Mouse (Mus musculus): ENCODE data around the gene Cbfb. TPM values are rescaled to one million over a fixed set of nuclear protein-coding genes. Genes with fewer than 3 reads are reported as not detected.
A peak's percentile ranks its signal among the peaks of the same experiment; 100 is the strongest.

The Cbfb gene
- polyA plus RNA-seq, 1 experiment from 2014 or later: 52.9 TPM

- Histone ChIP-seq H3K27me3 (ENCODE audit: control insufficient read depth, insufficient read depth, low read length) (no peaks in the 10 kb centered on the region), H3K9me3 (ENCODE audit: control insufficient read depth, low read length) (no peaks in the 10 kb centered on the region), H3K4me2 (ENCODE audit: low read length) (no peak overlapping the region), H3K4me1 (ENCODE audit: control insufficient read depth in 2 of 2, insufficient read depth in 2 of 2, low read length in 2 of 2) (peaks cover 5 to 11% of the 10 kb centered on the region in 2 experiments), H3K27ac (replicated peaks in 1 of 2; ENCODE audit: control insufficient read depth in 1 of 2, insufficient read depth in 1 of 2, low read depth in 2 of 2, low read length in 2 of 2) (no peak overlapping the region), H3K36me3 (ENCODE audit: control insufficient read depth, insufficient read depth, low read length) (no peaks in the 10 kb centered on the region), H3K9ac (ENCODE audit: low read length) (no peak overlapping the region), H3K4me3 (ENCODE audit: control insufficient read depth in 1 of 2, insufficient read depth in 1 of 2, low read depth in 1 of 2, low read length in 2 of 2) (no peak overlapping the region)
- WGBS: 83% methylated on average over 5 of the region's 5 CpGs
- no peak for ATAC-seq (ENCODE audit: insufficient number of reproducible peaks, insufficient read depth, low FRiP score, low read depth)
Observed at GRCm38 (mm10) chr8:105154316-105154715, 16.2 kb upstream of the Cbfb start.

- Histone ChIP-seq H3K4me1 (ENCODE audit: control insufficient read depth in 2 of 2, insufficient read depth in 2 of 2, low read length in 2 of 2) (peaks cover 5 to 11% of the 10 kb centered on the region in 2 experiments), H3K27me3 (ENCODE audit: control insufficient read depth, insufficient read depth, low read length) (no peaks in the 10 kb centered on the region), H3K9me3 (ENCODE audit: control insufficient read depth, low read length) (no peaks in the 10 kb centered on the region), H3K4me3 (ENCODE audit: control insufficient read depth in 1 of 2, insufficient read depth in 1 of 2, low read depth in 1 of 2, low read length in 2 of 2) (no peak overlapping the region), H3K9ac (ENCODE audit: low read length) (no peak overlapping the region), H3K36me3 (ENCODE audit: control insufficient read depth, insufficient read depth, low read length) (no peaks in the 10 kb centered on the region), H3K4me2 (ENCODE audit: low read length) (no peak overlapping the region), H3K27ac (replicated peaks in 1 of 2; ENCODE audit: control insufficient read depth in 1 of 2, insufficient read depth in 1 of 2, low read depth in 2 of 2, low read length in 2 of 2) (no peak overlapping the region)
- WGBS: 76% methylated on average over 6 of the region's 6 CpGs
- no peak for ATAC-seq (ENCODE audit: insufficient number of reproducible peaks, insufficient read depth, low FRiP score, low read depth)
Observed at GRCm38 (mm10) chr8:105155091-105155745, 15.3 kb upstream of the Cbfb start.

- Histone ChIP-seq H3K4me1 (ENCODE audit: control insufficient read depth in 2 of 2, insufficient read depth in 2 of 2, low read length in 2 of 2) (peaks cover 5 to 10% of the 10 kb centered on the region in 2 experiments), H3K4me2 (ENCODE audit: low read length) (no peak overlapping the region), H3K9ac (ENCODE audit: low read length) (no peak overlapping the region), H3K27ac (replicated peaks in 1 of 2; ENCODE audit: control insufficient read depth in 1 of 2, insufficient read depth in 1 of 2, low read depth in 2 of 2, low read length in 2 of 2) (no peak overlapping the region), H3K36me3 (ENCODE audit: control insufficient read depth, insufficient read depth, low read length) (no peaks in the 10 kb centered on the region), H3K4me3 (ENCODE audit: control insufficient read depth in 1 of 2, insufficient read depth in 1 of 2, low read depth in 1 of 2, low read length in 2 of 2) (no peak overlapping the region), H3K27me3 (ENCODE audit: control insufficient read depth, insufficient read depth, low read length) (no peaks in the 10 kb centered on the region), H3K9me3 (ENCODE audit: control insufficient read depth, low read length) (no peaks in the 10 kb centered on the region)
- 50% methylated on average over 10 of the region's 10 CpGs for WGBS
- no peak for ATAC-seq (ENCODE audit: insufficient number of reproducible peaks, insufficient read depth, low FRiP score, low read depth)
Observed at GRCm38 (mm10) chr8:105157555-105157954, 12.9 kb upstream of the Cbfb start.

- Histone ChIP-seq H3K9ac (ENCODE audit: low read length) (no peak overlapping the region), H3K27me3 (ENCODE audit: control insufficient read depth, insufficient read depth, low read length) (no peaks in the 10 kb centered on the region), H3K27ac (replicated peaks in 1 of 2; ENCODE audit: control insufficient read depth in 1 of 2, insufficient read depth in 1 of 2, low read depth in 2 of 2, low read length in 2 of 2) (no peak overlapping the region), H3K4me3 (ENCODE audit: control insufficient read depth in 1 of 2, insufficient read depth in 1 of 2, low read depth in 1 of 2, low read length in 2 of 2) (no peak overlapping the region), H3K9me3 (ENCODE audit: control insufficient read depth, low read length) (no peaks in the 10 kb centered on the region), H3K4me1 (ENCODE audit: control insufficient read depth in 2 of 2, insufficient read depth in 2 of 2, low read length in 2 of 2) (peaks cover 3 to 4% of the 10 kb centered on the region in 2 experiments; a peak in 2 of 4 replicates), H3K4me2 (ENCODE audit: low read length) (no peak overlapping the region), H3K36me3 (ENCODE audit: control insufficient read depth, insufficient read depth, low read length) (no peaks in the 10 kb centered on the region)
- ATAC-seq (ENCODE audit: insufficient number of reproducible peaks, insufficient read depth, low FRiP score, low read depth): no peak
- WGBS: 56% methylated on average over 3 of the region's 3 CpGs
Observed at GRCm38 (mm10) chr8:105158084-105158483, 12.4 kb upstream of the Cbfb start.

- 44% methylated on average over 3 of the region's 3 CpGs for WGBS
- ATAC-seq (ENCODE audit: insufficient number of reproducible peaks, insufficient read depth, low FRiP score, low read depth): no peak
Observed at GRCm38 (mm10) chr8:105161121-105161652, 9.3 kb upstream of the Cbfb start.

GRCm38 (mm10) chr8:105164272-105164902 lies 6.1 kb upstream of the Cbfb start:
- H3K27me3 ChIP-seq (ENCODE audit: control insufficient read depth, insufficient read depth, low read length): no peaks in the 10 kb centered on the region
- no peaks in the 10 kb centered on the region for H3K36me3 ChIP-seq (ENCODE audit: control insufficient read depth, insufficient read depth, low read length)
- no peak overlapping the region for H3K4me3 ChIP-seq (ENCODE audit: control insufficient read depth in 1 of 2, insufficient read depth in 1 of 2, low read depth in 1 of 2, low read length in 2 of 2)
- 19% methylated on average over 6 of the region's 6 CpGs for WGBS
- H3K4me1 ChIP-seq (ENCODE audit: control insufficient read depth in 2 of 2, insufficient read depth in 2 of 2, low read length in 2 of 2): peaks cover 11 to 12% of the 10 kb centered on the region in 2 experiments
- no peak overlapping the region for H3K4me2 ChIP-seq (ENCODE audit: low read length)
- H3K9ac ChIP-seq (ENCODE audit: low read length): no peak overlapping the region
- peak overlapping the region; percentile 5 to 36; a peak in 3 of 4 replicates for H3K27ac ChIP-seq (replicated peaks in 1 of 2; ENCODE audit: control insufficient read depth in 1 of 2, insufficient read depth in 1 of 2, low read depth in 2 of 2, low read length in 2 of 2)
- peak; percentile 2; the same call in 1 of the 2 replicates for ATAC-seq (ENCODE audit: insufficient number of reproducible peaks, insufficient read depth, low FRiP score, low read depth)
- H3K9me3 ChIP-seq (ENCODE audit: control insufficient read depth, low read length): no peaks in the 10 kb centered on the region

More at GRCm38 (mm10) chr8:105161121-105161652, 9.3 kb upstream of the Cbfb start:
- Histone ChIP-seq H3K27me3 (ENCODE audit: control insufficient read depth, insufficient read depth, low read length) (no peaks in the 10 kb centered on the region), H3K36me3 (ENCODE audit: control insufficient read depth, insufficient read depth, low read length) (no peaks in the 10 kb centered on the region), H3K9me3 (ENCODE audit: control insufficient read depth, low read length) (no peaks in the 10 kb centered on the region), H3K4me2 (ENCODE audit: low read length) (no peak overlapping the region), H3K4me3 (ENCODE audit: control insufficient read depth in 1 of 2, insufficient read depth in 1 of 2, low read depth in 1 of 2, low read length in 2 of 2) (no peak overlapping the region), H3K9ac (ENCODE audit: low read length) (no peak overlapping the region), H3K27ac (replicated peaks in 1 of 2; ENCODE audit: control insufficient read depth in 1 of 2, insufficient read depth in 1 of 2, low read depth in 2 of 2, low read length in 2 of 2) (no peak overlapping the region), H3K4me1 (ENCODE audit: control insufficient read depth in 2 of 2, insufficient read depth in 2 of 2, low read length in 2 of 2) (peaks cover 11 to 12% of the 10 kb centered on the region in 2 experiments)

GRCm38 (mm10) chr8:105165191-105165590 lies 5.3 kb upstream of the Cbfb start:
- no peak overlapping the region for H3K4me3 ChIP-seq (ENCODE audit: control insufficient read depth in 1 of 2, insufficient read depth in 1 of 2, low read depth in 1 of 2, low read length in 2 of 2)
- 90% methylated on average over 2 of the region's 2 CpGs for WGBS
- no peak overlapping the region for H3K27ac ChIP-seq (replicated peaks in 1 of 2; ENCODE audit: control insufficient read depth in 1 of 2, insufficient read depth in 1 of 2, low read depth in 2 of 2, low read length in 2 of 2)
- no peaks in the 10 kb centered on the region for H3K9me3 ChIP-seq (ENCODE audit: control insufficient read depth, low read length)
- H3K9ac ChIP-seq (ENCODE audit: low read length): no peak overlapping the region
- no peak for ATAC-seq (ENCODE audit: insufficient number of reproducible peaks, insufficient read depth, low FRiP score, low read depth)
- H3K27me3 ChIP-seq (ENCODE audit: control insufficient read depth, insufficient read depth, low read length): no peaks in the 10 kb centered on the region
- no peaks in the 10 kb centered on the region for H3K36me3 ChIP-seq (ENCODE audit: control insufficient read depth, insufficient read depth, low read length)
- H3K4me2 ChIP-seq (ENCODE audit: low read length): no peak overlapping the region
- peaks cover 11 to 12% of the 10 kb centered on the region in 2 experiments for H3K4me1 ChIP-seq (ENCODE audit: control insufficient read depth in 2 of 2, insufficient read depth in 2 of 2, low read length in 2 of 2)

All from heart, embryonic 14.5 days (tissue).